Mouse (Mus musculus) kidney, adult 2 months (tissue): ENCODE measurements around the gene Rb1. TPM values are rescaled to one million over a fixed set of nuclear protein-coding genes. Genes with fewer than 3 reads are reported as not detected.

Experiments
- DNase-seq: peaks from one replicate; pipeline ENCODE4 v3.0.0; 2021
- H3K27ac ChIP-seq: fragments of 200-500 bp; 2 replicates; pipeline ENCODE4 v1.5.1; 2012; ENCODE audit warnings: low read depth, low read length, control low read depth, inconsistent platforms; ENCODE audit not compliant: insufficient read depth
- H3K27me3 ChIP-seq: fragments of 200-500 bp; replicated peaks from 2 replicates; pipeline ENCODE4 v1.6.1; 2012; ENCODE audit warnings: mild to moderate bottlenecking, moderate library complexity, low read length, inconsistent platforms; ENCODE audit not compliant: control insufficient read depth, insufficient read depth
- H3K36me3 ChIP-seq: fragments of 200-500 bp; 2 replicates; pipeline ENCODE4 v1.6.1; 2012; ENCODE audit warnings: mild to moderate bottlenecking, moderate library complexity, low read length, inconsistent platforms; ENCODE audit not compliant: control insufficient read depth, insufficient read depth
- H3K4me1 ChIP-seq: fragments of 200-500 bp; 2 replicates; pipeline ENCODE4 v1.6.1; 2011; ENCODE audit warnings: low read length; ENCODE audit not compliant: control insufficient read depth, insufficient read depth
- H3K4me3 ChIP-seq: fragments of 200-500 bp; 2 replicates; pipeline ENCODE4 v1.5.1; 2011; ENCODE audit warnings: mild to moderate bottlenecking, low read depth, low read length, control low read depth; ENCODE audit not compliant: insufficient read depth
- CTCF ChIP-seq: fragments of 200-500 bp; conservative IDR thresholded peaks from 2 replicates; pipeline ENCODE4 v1.5.1; 2011; ENCODE audit warnings: low read depth, mild to moderate bottlenecking, control low read depth, low read length, moderate library complexity, mixed read lengths; ENCODE audit not compliant: insufficient read depth, insufficient read length
- POLR2A ChIP-seq: fragments of 200-500 bp; IDR thresholded peaks from one replicate; pipeline ENCODE4 v1.6.1; 2011; ENCODE audit warnings: low read depth, low read length, control low read depth
- whole genome bisulfite sequencing: fragments of 180-500 bp; shearing (Covaris S2); methylation state at CpG from one replicate; pipeline ENCODE4 v1.1.7; 2018; 5-methylcytosine and 5-hydroxymethylcytosine counted together
- polyA plus RNA-seq: library from polyadenylated mRNA; depleted of rRNA; stranded (reverse); fragments of >200 nt; gene quantifications from 2 replicates; pipeline ENCODE4 v1.2.3, GENCODE M21; 2012

The Rb1 gene
- polyA plus RNA-seq, 1 experiment: 8.3 TPM

DNA sequence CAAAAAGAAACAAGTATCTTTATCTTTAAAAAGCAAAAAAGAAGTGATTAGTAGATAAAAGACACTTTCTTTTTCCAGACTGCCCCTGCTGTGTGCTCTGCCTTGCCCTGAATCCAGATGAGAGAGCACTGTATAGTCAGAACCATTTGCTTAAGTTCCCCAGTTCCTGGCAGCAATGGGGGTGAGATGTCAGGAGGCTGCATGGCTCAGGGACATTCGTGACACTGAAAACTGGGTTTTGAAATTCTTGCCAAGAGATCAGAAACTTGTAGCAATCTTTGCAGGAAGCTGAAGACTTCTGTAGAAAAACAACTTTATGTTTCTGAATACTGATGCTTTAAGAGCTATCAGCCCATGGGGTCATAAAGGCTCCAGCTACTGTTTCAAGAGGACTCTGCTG is 24.4 kb upstream of the Rb1 start:
- peak overlapping the region; percentile 41; the same call in 1 of the 2 replicates for H3K27ac ChIP-seq
- peaks cover under 1% of the 10 kb centered on the region; the same call in 1 of the 2 replicates for H3K36me3 ChIP-seq
- no peak for DNase-seq
- WGBS: 5% methylated on average over 1 of the region's 1 CpGs
- H3K4me3 ChIP-seq: no peak overlapping the region
- TF ChIP-seq CTCF (no peak), POLR2A (no peak)
- no peaks in the 10 kb centered on the region for H3K27me3 ChIP-seq
- H3K4me1 ChIP-seq: peaks cover 23% of the 10 kb centered on the region

- peak overlapping the region; percentile 35; the same call in 1 of the 2 replicates for H3K27ac ChIP-seq
These were observed 23.5 kb upstream of the Rb1 start for GRCm38 (mm10) chr14:73349061-73349670.

DNA sequence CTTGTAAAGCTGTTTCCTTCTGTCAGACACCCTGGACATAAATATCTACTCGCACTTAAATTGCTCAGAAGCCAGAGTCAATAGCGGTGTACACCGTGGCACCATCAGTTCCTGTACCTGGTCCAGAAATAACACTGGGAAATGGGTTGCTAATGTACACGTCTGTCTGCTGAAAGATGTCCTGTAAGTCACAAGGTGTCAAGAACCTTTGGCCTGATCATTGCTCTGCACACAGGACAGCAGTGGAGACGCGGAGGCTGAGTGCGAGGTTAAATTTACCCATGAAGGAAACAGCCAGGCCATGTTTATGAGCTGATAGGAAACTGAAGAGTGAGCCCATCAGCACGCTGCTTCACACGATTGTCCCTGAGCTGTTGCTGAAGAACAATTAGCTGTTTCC is 21.7 kb upstream of the Rb1 start:
- 47% methylated on average over 9 of the region's 9 CpGs for WGBS
- no peaks in the 10 kb centered on the region for H3K27me3 ChIP-seq
- H3K36me3 ChIP-seq: no peaks in the 10 kb centered on the region; the same call in 1 of the 2 replicates
- TF ChIP-seq CTCF (no peak), POLR2A (no peak)
- no peak overlapping the region for H3K27ac ChIP-seq
- peaks cover 23% of the 10 kb centered on the region for H3K4me1 ChIP-seq
- H3K4me3 ChIP-seq: no peak overlapping the region
- peak; percentile 68 for DNase-seq

More at GRCm38 (mm10) chr14:73349061-73349670, 23.5 kb upstream of the Rb1 start:
- H3K36me3 ChIP-seq: no peaks in the 10 kb centered on the region; the same call in 1 of the 2 replicates
- peaks cover 23% of the 10 kb centered on the region for H3K4me1 ChIP-seq
- no peak for TF ChIP-seq CTCF
- no peak for TF ChIP-seq POLR2A
- 25% methylated on average over 7 of the region's 7 CpGs for WGBS
- peak; percentile 83 for DNase-seq
- H3K27me3 ChIP-seq: no peaks in the 10 kb centered on the region
- H3K4me3 ChIP-seq: no peak overlapping the region

- DNase-seq: no peak
- TF ChIP-seq POLR2A (no peak), CTCF (peak; percentile 32)
- Histone ChIP-seq H3K4me3 (no peak overlapping the region), H3K27ac (no peak overlapping the region), H3K27me3 (no peaks in the 10 kb centered on the region), H3K36me3 (no peaks in the 10 kb centered on the region; the same call in 1 of the 2 replicates), H3K4me1 (peaks cover 17% of the 10 kb centered on the region)
- 93% methylated on average over 4 of the region's 4 CpGs for WGBS
These were observed 20.0 kb upstream of the Rb1 start for GRCm38 (mm10) chr14:73345614-73346013.

- TF ChIP-seq POLR2A (no peak), CTCF (no peak)
- WGBS: 65% methylated on average over 6 of the region's 6 CpGs
- Histone ChIP-seq H3K4me1 (0 out of 2 replicates have a peak, but pooled peaks cover under 1% of the 10 kb centered on the region), H3K4me3 (no peak overlapping the region), H3K27me3 (no peaks in the 10 kb centered on the region), H3K27ac (no peak overlapping the region), H3K36me3 (no peaks in the 10 kb centered on the region; the same call in 1 of the 2 replicates)
- DNase-seq: no peak
These were observed 14.6 kb upstream of the Rb1 start for GRCm38 (mm10) chr14:73340051-73340755.

DNA sequence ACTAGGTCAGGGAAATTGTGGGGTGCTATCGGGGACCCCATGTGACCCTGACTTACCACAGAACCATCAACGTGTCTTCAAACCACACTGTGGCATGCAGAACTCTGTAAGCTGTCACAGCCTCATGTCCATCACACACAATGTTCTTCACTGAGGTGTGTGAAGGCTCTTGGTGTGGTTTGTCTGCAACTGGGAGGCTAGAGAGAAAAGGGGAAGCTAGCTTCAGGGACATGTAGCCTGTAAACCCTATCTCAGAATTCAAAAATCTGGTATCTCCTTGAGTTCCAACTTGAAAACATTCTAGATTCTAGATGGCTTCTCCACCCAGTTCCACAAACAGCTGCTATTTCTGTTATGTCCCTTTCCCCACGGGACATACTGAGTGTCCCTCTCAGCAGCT is 14.0 kb upstream of the Rb1 start:
- no peak overlapping the region for H3K27ac ChIP-seq
- H3K4me1 ChIP-seq: 0 out of 2 replicates have a peak, but pooled peaks cover 2% of the 10 kb centered on the region
- no peak for DNase-seq
- no peaks in the 10 kb centered on the region; the same call in 1 of the 2 replicates for H3K36me3 ChIP-seq
- TF ChIP-seq CTCF: no peak
- no peak for TF ChIP-seq POLR2A
- no peak overlapping the region for H3K4me3 ChIP-seq
- H3K27me3 ChIP-seq: no peaks in the 10 kb centered on the region
- WGBS: 77% methylated on average over 3 of the region's 3 CpGs
